Mouse (Mus musculus): Measurements from ENCODE around the gene Zfp839.

Gene Zfp839

DNA sequence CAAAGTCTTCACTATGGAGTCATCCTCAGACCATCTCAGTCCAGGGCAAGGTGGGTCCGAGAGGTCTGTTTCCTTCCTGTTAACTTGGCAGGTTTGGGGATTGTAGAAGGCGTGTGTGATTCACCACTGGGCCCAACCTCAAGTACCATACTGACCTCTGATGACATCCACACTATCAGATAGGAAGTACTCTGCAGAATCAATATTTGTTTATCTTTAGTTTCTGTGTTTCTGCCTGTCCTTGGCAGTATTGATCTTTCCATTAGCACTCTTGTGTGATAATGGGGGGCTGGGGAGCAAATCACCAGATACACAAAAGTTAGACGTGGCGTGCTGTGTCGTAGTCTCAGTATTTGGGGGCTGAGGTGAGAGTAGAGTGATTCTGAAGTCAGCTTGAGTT lies 21.2 kb downstream of the Zfp839 start:
- in situ Hi-C loops (cut with MboI, MseI) = no loop called here

DNA sequence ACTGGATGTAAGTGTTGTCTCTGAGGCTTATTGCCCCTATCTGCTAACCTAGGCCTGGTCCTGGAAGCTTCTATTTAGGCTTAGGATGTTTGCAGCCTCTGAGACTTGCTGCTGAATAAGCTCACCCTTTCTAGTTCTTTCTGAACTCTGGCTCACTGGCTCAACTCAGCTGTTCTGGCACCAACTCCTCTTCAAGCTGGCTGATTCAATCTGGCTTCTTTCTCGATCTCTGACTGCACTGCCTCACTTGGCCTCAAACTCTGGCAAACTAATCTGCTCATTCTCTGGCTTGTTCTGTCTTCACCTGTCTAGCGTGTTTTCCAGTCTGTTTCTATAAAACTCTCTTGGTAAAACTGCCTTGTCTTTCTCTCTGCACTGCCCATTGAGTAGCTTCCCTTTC lies 25.3 kb downstream of the Zfp839 start:
- in situ Hi-C loops (cut with MboI, MseI) = no loop called here

- in situ Hi-C loops (cut with MboI, MseI) = no loop called here
These were observed 32.2 kb downstream of the Zfp839 start for GRCm38 (mm10) chr12:110882291-110882690.

- in situ Hi-C loops (cut with MboI, MseI) = no loop called here
These were observed 35.2 kb downstream of the Zfp839 start for GRCm38 (mm10) chr12:110885251-110885650.

- in situ Hi-C loops (cut with MboI, MseI) = no loop called here
These were observed 38.1 kb downstream of the Zfp839 start for GRCm38 (mm10) chr12:110888106-110888505.

- in situ Hi-C loops (cut with MboI, MseI) = no loop called here
These were observed 38.6 kb downstream of the Zfp839 start for GRCm38 (mm10) chr12:110888606-110889005.

GRCm38 (mm10) chr12:110889036-110890020 lies 39.3 kb downstream of the Zfp839 start, which contains the start of the genes Cinp and Tecpr2:
Gene Cinp (minus strand): TSS chr12:110889145.
Gene Tecpr2 (plus strand): TSS chr12:110889264.
- in situ Hi-C loops (cut with MboI, MseI) = no loop called here

GRCm38 (mm10) chr12:110891887-110892286 lies 41.8 kb downstream of the Zfp839 start:
- in situ Hi-C loops (cut with MboI, MseI) = no loop called here

- in situ Hi-C loops (cut with MboI, MseI) = no loop called here
These were observed 52.1 kb downstream of the Zfp839 start for GRCm38 (mm10) chr12:110902106-110902505.

DNA sequence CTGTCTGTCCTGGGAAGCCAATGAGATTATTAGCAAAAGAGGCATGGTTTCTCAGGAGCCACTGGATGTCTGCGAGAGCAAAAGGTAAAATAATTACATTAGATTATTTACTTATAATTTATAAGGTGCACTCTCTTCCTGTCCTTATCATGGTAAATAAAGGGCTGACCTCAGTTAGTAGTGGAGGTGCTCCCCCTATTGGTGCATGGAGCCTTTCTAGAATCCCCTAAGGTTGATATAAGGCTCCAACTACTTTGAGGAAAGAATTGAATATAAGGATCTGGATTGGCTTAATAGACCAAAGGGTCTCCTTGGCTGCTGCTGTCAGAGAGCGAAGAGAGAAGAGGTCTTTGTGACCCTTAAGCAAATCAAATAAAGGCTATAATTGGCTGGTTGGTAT lies 53.5 kb downstream of the Zfp839 start:
- in situ Hi-C loops (cut with MboI, MseI) = no loop called here

GRCm38 (mm10) chr12:110907845-110908244 lies 57.8 kb downstream of the Zfp839 start:
- in situ Hi-C loops (cut with MboI, MseI) = no loop called here

GRCm38 (mm10) chr12:110909962-110910361 lies 59.9 kb downstream of the Zfp839 start:
- in situ Hi-C loops (cut with MboI, MseI) = no loop called here

GRCm38 (mm10) chr12:110915761-110916160 lies 65.7 kb downstream of the Zfp839 start:
- in situ Hi-C loops (cut with MboI, MseI) = no loop called here
